Mouse (Mus musculus): Measurements from ENCODE around the gene Slc27a4.

- TF ChIP-seq CTCF (IDR thresholded peaks at IDR 0.05; ENCODE audit: control insufficient read depth, insufficient read depth, insufficient replicate concordance, low read depth, low read length): no peak
- no peak for TF ChIP-seq POLR2A (IDR thresholded peaks at IDR 0.05; ENCODE audit: control insufficient read depth, low read depth, low read length)
Observed at GRCm38 (mm10) chr2:29819363-29819762, 16.9 kb downstream of the Slc27a4 start.
